Comparison of ENCODE assay signal across 13 mouse cellular contexts in the genomic region with DNA sequence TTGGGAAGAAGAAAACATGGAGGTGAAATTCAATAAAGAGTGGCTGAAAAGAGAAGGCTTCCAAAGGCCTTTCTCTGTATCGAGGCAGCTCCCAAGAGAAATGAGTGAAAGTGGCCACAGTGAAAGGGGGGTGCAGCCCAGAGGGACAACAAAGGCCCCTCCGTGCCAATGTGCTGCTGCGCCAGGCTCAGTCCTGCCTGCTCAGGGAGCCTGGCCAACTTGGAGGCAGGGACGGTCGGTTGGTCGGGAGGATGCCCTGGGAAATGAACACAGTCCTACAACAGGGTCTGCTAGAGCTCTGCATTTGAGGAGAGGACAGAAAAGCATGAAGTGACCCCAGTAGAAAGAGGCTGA.
DNase-seq lines count a peak whose midpoint lies in the region; ATAC-seq lines count a peak whose summit lies in the region.
"Had no signal": no experiment of that assay in that cellular context is flagged by ENCODE, and none has a peak within 500 bp of the region (broad histone marks: within the 10 kb centered on the region; RNA-seq: fewer than 3 reads in every experiment).

No protein-coding gene starts in this region.

- H3K36me3 ChIP-seq in midbrain, embryonic 11.5 days (ENCODE audit: control insufficient read depth, insufficient read depth, low read length) = 0 out of 2 replicates have a peak, but pooled peaks cover 4% of the 10 kb centered on the region

- no peak overlapping the region for H3K9ac ChIP-seq in midbrain, embryonic 11.5 days (ENCODE audit: low read length)
- H3K9ac ChIP-seq: limb, embryonic 13.5 days had no signal

- H3K27ac ChIP-seq in midbrain, embryonic 11.5 days (ENCODE audit: low read depth, low read length) = no peak overlapping the region
- H3K27ac ChIP-seq: limb, embryonic 13.5 days had no signal

- H3K27me3 ChIP-seq in midbrain, embryonic 11.5 days (ENCODE audit: control insufficient read depth, insufficient read depth, low read length) = no peaks in the 10 kb centered on the region
- H3K27me3 ChIP-seq: limb, embryonic 13.5 days had no signal

- peak; percentile 49; the same call in 1 of the 2 replicates for ATAC-seq in midbrain, embryonic 11.5 days (ENCODE audit: low FRiP score)
- no peak; the same call in 1 of the 2 replicates for ATAC-seq in frontal cortex, adult (ENCODE audit: low TSS enrichment)

- no peak overlapping the region for H3K4me2 ChIP-seq in midbrain, embryonic 11.5 days

- no peaks in the 10 kb centered on the region for H3K9me3 ChIP-seq in midbrain, embryonic 11.5 days (ENCODE audit: control insufficient read depth, low read length)
- H3K9me3 ChIP-seq: limb, embryonic 13.5 days had no signal

- WGBS in midbrain, embryonic 11.5 days = 58% methylated on average over 6 of the region's 6 CpGs

- peak; percentile 42 for DNase-seq in adrenal gland, postnatal 14 days
- no peak for DNase-seq in adrenal gland, postnatal 25 days
- DNase-seq in right cerebral cortex, postnatal 4 days = peak; percentile 42
- no peak for DNase-seq in right cerebral cortex, postnatal 36 days (ENCODE audit: low spot score in 2 of 2)
- no peak for DNase-seq in midbrain, embryonic 11.5 days (ENCODE audit: low spot score, missing footprints)
- DNase-seq in urinary bladder, adult 18-20 months (ENCODE audit: low spot score in 2 of 2) = no peak
- DNase-seq in urinary bladder, postnatal 36 days (ENCODE audit: low spot score in 2 of 2) = no peak
- DNase-seq: heart, postnatal 10 days; kidney, postnatal 10 days; thymus, adult 2 months had no signal

- peaks cover 17% of the 10 kb centered on the region for H3K4me1 ChIP-seq in midbrain, embryonic 11.5 days (ENCODE audit: control insufficient read depth, insufficient read depth, low read length)

- no peak overlapping the region for H3K4me3 ChIP-seq in midbrain, embryonic 11.5 days (ENCODE audit: low read depth, low read length)
- H3K4me3 ChIP-seq: limb, embryonic 13.5 days; myocyte had no signal

Comparison
In these comparisons a context has a peak if more than half of its experiments do, and no peak if none do; other contexts are left out.
1. DNase-seq: peak in adrenal gland, postnatal 14 days (single experiment) and right cerebral cortex, postnatal 4 days (single experiment); none in adrenal gland, postnatal 25 days (single experiment), right cerebral cortex, postnatal 36 days (0 of 2), midbrain, embryonic 11.5 days (single experiment), urinary bladder, adult 18-20 months (0 of 2) and urinary bladder, postnatal 36 days (0 of 2).